Mouse (Mus musculus) liver, embryonic 11.5 days (tissue): Measurements from ENCODE around the gene Tiam1. TPM values are rescaled to one million over a fixed set of nuclear protein-coding genes. Genes with fewer than 3 reads are reported as not detected.
A peak's percentile ranks its signal among the peaks of the same experiment; 100 is the strongest.

Experiments
- ATAC-seq: fragments of 200-750 bp; cut with Nextera tagmentation; replicated peaks from 2 replicates; pipeline ENCODE4 v1.8.0; 2017; ENCODE audit warnings: moderate number of reproducible peaks, mild to moderate bottlenecking, moderate TSS enrichment, moderate library complexity; ENCODE audit not compliant: low FRiP score
- DNase-seq: peaks from one replicate; pipeline ENCODE4 v3.0.0-alpha.2; 2017; ENCODE audit warnings: low spot score
- H3K27ac ChIP-seq: fragments of 300-500 bp; sonication (generic); 2 replicates; pipeline ENCODE4 v1.5.1; 2014; ENCODE audit warnings: mild to moderate bottlenecking, low read depth, low read length, control low read depth
- H3K27me3 ChIP-seq: fragments of 300-500 bp; sonication (generic); replicated peaks from 2 replicates; pipeline ENCODE4 v1.6.1; 2014; ENCODE audit warnings: low read length, mixed read lengths; ENCODE audit not compliant: control insufficient read depth, insufficient read depth
- H3K36me3 ChIP-seq: fragments of 300-500 bp; sonication (generic); 2 replicates; pipeline ENCODE4 v1.6.1; 2014; ENCODE audit warnings: mild to moderate bottlenecking, low read length, moderate library complexity, mixed read lengths; ENCODE audit not compliant: control insufficient read depth, insufficient read depth
- H3K4me1 ChIP-seq: fragments of 300-500 bp; sonication (generic); replicated peaks from 2 replicates; pipeline ENCODE4 v1.6.1; 2014; ENCODE audit warnings: low read length, mixed read lengths; ENCODE audit not compliant: control insufficient read depth, insufficient read depth
- H3K4me2 ChIP-seq: fragments of 300-500 bp; sonication (generic); 2 replicates; pipeline ENCODE4 v1.6.1; 2014; ENCODE audit warnings: mild to moderate bottlenecking, control low read depth, moderate library complexity
- H3K4me3 ChIP-seq: fragments of 300-500 bp; sonication (generic); 2 replicates; pipeline ENCODE4 v1.5.1; 2014; ENCODE audit warnings: low read depth, low read length, control low read depth
- H3K9ac ChIP-seq: fragments of 300-500 bp; sonication (generic); 2 replicates; pipeline ENCODE4 v1.6.1; 2014; ENCODE audit warnings: low read depth, low read length, control low read depth
- H3K9me3 ChIP-seq: fragments of 300-500 bp; sonication (generic); 2 replicates; pipeline ENCODE4 v1.6.1; 2016; ENCODE audit warnings: low read length, inconsistent platforms, mixed read lengths; ENCODE audit not compliant: control insufficient read depth
- WGBS: fragments of 180-500 bp; shearing (Covaris S2); extraction: QIAGEN DNeasy Blood & Tissue Kit; methylation state at CpG from one replicate; pipeline ENCODE4 v1.1.7; 2014; 5-methylcytosine and 5-hydroxymethylcytosine counted together
- polyA plus RNA-seq: library from polyadenylated mRNA; unstranded; fragments of >200 nt; fragmentation: Nextera tagmentation; extraction: Ambion mirVana; gene quantifications from 2 replicates; pipeline ENCODE4 v1.2.1, GENCODE M21; 2014

Gene Tiam1
- polyA plus RNA-seq, 1 experiment from 2014 or later = 17.2 TPM

- H3K4me3 ChIP-seq = no peak overlapping the region
- H3K4me1 ChIP-seq = peaks cover 47% of the 10 kb centered on the region
- 66% methylated on average over 18 of the region's 18 CpGs for WGBS
- no peaks in the 10 kb centered on the region for H3K27me3 ChIP-seq
- H3K9ac ChIP-seq = no peak overlapping the region
- ATAC-seq (no peak), DNase-seq (no peak)
- peak overlapping the region; percentile 40; the same call in 1 of the 2 replicates for H3K27ac ChIP-seq
- H3K36me3 ChIP-seq = no peaks in the 10 kb centered on the region
- H3K9me3 ChIP-seq = no peaks in the 10 kb centered on the region
- peak overlapping the region; percentile 61 for H3K4me2 ChIP-seq
These were observed 156.8 kb downstream of the Tiam1 start for GRCm38 (mm10) chr16:89986672-89987362.

- 30% methylated on average over 20 of the region's 20 CpGs for WGBS
- Histone ChIP-seq H3K4me2 (peak overlapping the region; percentile 61), H3K36me3 (no peaks in the 10 kb centered on the region), H3K4me3 (peak overlapping the region; percentile 7), H3K9me3 (no peaks in the 10 kb centered on the region), H3K27me3 (no peaks in the 10 kb centered on the region), H3K27ac (peak overlapping the region; percentile 40; the same call in 1 of the 2 replicates), H3K9ac (no peak overlapping the region), H3K4me1 (peaks cover 39% of the 10 kb centered on the region)
- DNase-seq (peak; percentile 47), ATAC-seq (peak; percentile 84)
These were observed 157.7 kb downstream of the Tiam1 start for GRCm38 (mm10) chr16:89985702-89986481.

GRCm38 (mm10) chr16:89980075-89980744, 163.4 kb downstream of the Tiam1 start:
- no peak overlapping the region for H3K27ac ChIP-seq
- peaks cover 9% of the 10 kb centered on the region for H3K4me1 ChIP-seq
- H3K36me3 ChIP-seq = no peaks in the 10 kb centered on the region
- H3K4me2 ChIP-seq = no peak overlapping the region
- 78% methylated on average over 11 of the region's 11 CpGs for WGBS
- no peak overlapping the region for H3K9ac ChIP-seq
- no peak for ATAC-seq
- H3K9me3 ChIP-seq = no peaks in the 10 kb centered on the region
- no peak overlapping the region for H3K4me3 ChIP-seq
- DNase-seq = no peak
- no peaks in the 10 kb centered on the region for H3K27me3 ChIP-seq

GRCm38 (mm10) chr16:89975441-89975840, 168.1 kb downstream of the Tiam1 start:
- 87% methylated on average over 9 of the region's 9 CpGs for WGBS
- Histone ChIP-seq H3K4me1 (no peaks in the 10 kb centered on the region), H3K27ac (no peak overlapping the region), H3K27me3 (no peaks in the 10 kb centered on the region), H3K9ac (no peak overlapping the region), H3K9me3 (no peaks in the 10 kb centered on the region), H3K4me3 (no peak overlapping the region), H3K4me2 (no peak overlapping the region), H3K36me3 (no peaks in the 10 kb centered on the region)
- ATAC-seq = no peak
- DNase-seq = no peak

- WGBS = 80% methylated on average over 16 of the region's 16 CpGs
- ATAC-seq = no peak
These were observed 169.5 kb downstream of the Tiam1 start for GRCm38 (mm10) chr16:89973814-89974712.

GRCm38 (mm10) chr16:89972854-89973487, 170.6 kb downstream of the Tiam1 start:
- H3K27ac ChIP-seq = no peak overlapping the region
- H3K4me3 ChIP-seq = no peak overlapping the region
- DNase-seq = no peak
- ATAC-seq = no peak
- no peak overlapping the region for H3K9ac ChIP-seq
- H3K4me1 ChIP-seq = no peaks in the 10 kb centered on the region
- WGBS = 70% methylated on average over 15 of the region's 15 CpGs
- H3K36me3 ChIP-seq = no peaks in the 10 kb centered on the region
- no peaks in the 10 kb centered on the region for H3K27me3 ChIP-seq
- no peak overlapping the region for H3K4me2 ChIP-seq
- H3K9me3 ChIP-seq = no peaks in the 10 kb centered on the region

More at GRCm38 (mm10) chr16:89973814-89974712, 169.5 kb downstream of the Tiam1 start:
- DNase-seq = no peak
- Histone ChIP-seq H3K4me3 (no peak overlapping the region), H3K36me3 (no peaks in the 10 kb centered on the region), H3K9me3 (no peaks in the 10 kb centered on the region), H3K27me3 (no peaks in the 10 kb centered on the region), H3K27ac (no peak overlapping the region), H3K4me2 (no peak overlapping the region), H3K4me1 (no peaks in the 10 kb centered on the region), H3K9ac (no peak overlapping the region)

GRCm38 (mm10) chr16:89972018-89972417, 171.6 kb downstream of the Tiam1 start:
- Histone ChIP-seq H3K9me3 (no peaks in the 10 kb centered on the region), H3K9ac (no peak overlapping the region), H3K4me1 (no peaks in the 10 kb centered on the region), H3K36me3 (no peaks in the 10 kb centered on the region), H3K27ac (no peak overlapping the region), H3K4me2 (no peak overlapping the region), H3K27me3 (no peaks in the 10 kb centered on the region), H3K4me3 (no peak overlapping the region)
- ATAC-seq = no peak
- 75% methylated on average over 6 of the region's 6 CpGs for WGBS
- no peak for DNase-seq
